Mouse (Mus musculus) testis, postnatal 14 days (tissue): ENCODE data around the gene Tead3.
"Not testable (repeated sequence)": the region's sequence is repeated elsewhere in the genome, so short reads cannot be mapped to it uniquely, and the experiment has no call there.

ENCODE experiments used
- DNase-seq: peaks from one replicate; pipeline ENCODE4 v3.0.0; 2021; ENCODE audit warnings: low spot score

Gene Tead3

GRCm38 (mm10) chr17:28330590-28330989 lies 20.0 kb downstream of the Tead3 start:
- not testable (repeated sequence) for DNase-seq

GRCm38 (mm10) chr17:28330232-28330546 lies 20.4 kb downstream of the Tead3 start:
- DNase-seq = no peak

GRCm38 (mm10) chr17:28329503-28330231 lies 20.9 kb downstream of the Tead3 start:
- no peak for DNase-seq

GRCm38 (mm10) chr17:28328946-28329345 lies 21.7 kb downstream of the Tead3 start:
- DNase-seq = no peak

GRCm38 (mm10) chr17:28328366-28328928 lies 22.2 kb downstream of the Tead3 start, which contains the start of gene Rpl10a:
Rpl10a (plus strand) TSS chr17:28328471.
- DNase-seq = peak; percentile 97

- no peak for DNase-seq
These were observed 22.8 kb downstream of the Tead3 start for GRCm38 (mm10) chr17:28327673-28328325.

GRCm38 (mm10) chr17:28326951-28327350 lies 23.7 kb downstream of the Tead3 start:
- DNase-seq = no peak

GRCm38 (mm10) chr17:28325751-28326150 lies 24.9 kb downstream of the Tead3 start:
- DNase-seq = no peak

GRCm38 (mm10) chr17:28324416-28324815 lies 26.2 kb downstream of the Tead3 start:
- not testable (repeated sequence) for DNase-seq

- DNase-seq = peak; percentile 62
These were observed 26.8 kb downstream of the Tead3 start for GRCm38 (mm10) chr17:28323786-28324185.

- no peak for DNase-seq
These were observed 28.9 kb downstream of the Tead3 start for GRCm38 (mm10) chr17:28321700-28322099.

- no peak for DNase-seq
These were observed 32.9 kb downstream of the Tead3 start for GRCm38 (mm10) chr17:28317725-28318124.

GRCm38 (mm10) chr17:28317091-28317490 lies 33.5 kb downstream of the Tead3 start:
- no peak for DNase-seq

GRCm38 (mm10) chr17:28316476-28316875 lies 34.1 kb downstream of the Tead3 start:
- no peak for DNase-seq

GRCm38 (mm10) chr17:28315611-28316160 lies 34.9 kb downstream of the Tead3 start:
- no peak for DNase-seq

- no peak for DNase-seq
These were observed 36.8 kb downstream of the Tead3 start for GRCm38 (mm10) chr17:28313880-28314225.

- peak; percentile 97 for DNase-seq
These were observed 37.3 kb downstream of the Tead3 start, which contains the start of gene Fance for GRCm38 (mm10) chr17:28313212-28313879. Fance (plus strand) TSS chr17:28313519.

- no peak for DNase-seq
These were observed 38.1 kb downstream of the Tead3 start for GRCm38 (mm10) chr17:28312232-28313211.

- DNase-seq = no peak
These were observed 39.1 kb downstream of the Tead3 start for GRCm38 (mm10) chr17:28311366-28312132.

- DNase-seq = no peak
These were observed 39.8 kb downstream of the Tead3 start for GRCm38 (mm10) chr17:28310831-28311230.
